Mouse (Mus musculus): ENCODE results near the gene Stx6.

DNA sequence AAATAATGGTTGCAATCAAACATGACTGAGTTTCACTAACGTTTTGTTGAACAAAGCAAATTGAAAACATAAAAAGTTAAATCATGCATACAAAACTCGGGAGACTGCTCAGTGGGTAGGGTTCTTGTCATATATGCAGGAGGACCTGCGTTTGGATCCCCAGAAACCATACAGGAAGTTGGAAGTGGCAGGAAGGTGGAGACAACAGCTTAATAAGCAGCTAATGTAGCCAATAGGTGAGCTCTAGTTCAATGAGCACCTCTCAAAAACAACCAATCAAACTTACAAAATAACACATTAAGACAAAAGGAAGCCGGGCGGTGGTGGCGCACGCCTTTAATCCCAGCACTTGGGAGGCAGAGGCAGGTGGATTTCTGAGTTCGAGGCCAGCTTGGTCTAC, 95.8 kb downstream of the Stx6 start:
- no peak for TF ChIP-seq POLR2A (IDR thresholded peaks at IDR 0.05; ENCODE audit: insufficient read length, low read depth)
- no peak for TF ChIP-seq POLR2AphosphoS2 (IDR thresholded peaks at IDR 0.05; ENCODE audit: insufficient read length, low read depth)
- TF ChIP-seq CEBPB (IDR thresholded peaks at IDR 0.05; ENCODE audit: insufficient read depth, poor library complexity, severe bottlenecking), result no peak
- TF ChIP-seq E2F4 (IDR thresholded peaks at IDR 0.05; ENCODE audit: insufficient read depth), result no peak
- TF ChIP-seq SRF (IDR thresholded peaks at IDR 0.05; ENCODE audit: control insufficient read depth, insufficient read length, low read depth), result no peak
- TF ChIP-seq USF1 (IDR thresholded peaks at IDR 0.05; ENCODE audit: low read depth), result no peak
- no peak for TF ChIP-seq TCF12 (IDR thresholded peaks at IDR 0.05; ENCODE audit: insufficient read depth, poor library complexity, severe bottlenecking)
- no peak for TF ChIP-seq TCF3 (IDR thresholded peaks at IDR 0.05; ENCODE audit: insufficient read length, low read depth)
- TF ChIP-seq MYOD1 (IDR thresholded peaks at IDR 0.05; ENCODE audit: control insufficient read depth in 1 of 3, insufficient read length in 2 of 3, low read depth in 2 of 3), result no peak
- no peak for TF ChIP-seq MAX (IDR thresholded peaks at IDR 0.05; ENCODE audit: low read depth)
- no peak for TF ChIP-seq MYOG (IDR thresholded peaks at IDR 0.05; ENCODE audit: control insufficient read depth in 1 of 3, insufficient read depth in 1 of 3, insufficient read length in 2 of 3, low read depth in 2 of 3)
- no peak for TF ChIP-seq REST (IDR thresholded peaks at IDR 0.05; ENCODE audit: insufficient read depth, insufficient read length)
